Mouse (Mus musculus): ENCODE data around the gene Rab17.

DNA sequence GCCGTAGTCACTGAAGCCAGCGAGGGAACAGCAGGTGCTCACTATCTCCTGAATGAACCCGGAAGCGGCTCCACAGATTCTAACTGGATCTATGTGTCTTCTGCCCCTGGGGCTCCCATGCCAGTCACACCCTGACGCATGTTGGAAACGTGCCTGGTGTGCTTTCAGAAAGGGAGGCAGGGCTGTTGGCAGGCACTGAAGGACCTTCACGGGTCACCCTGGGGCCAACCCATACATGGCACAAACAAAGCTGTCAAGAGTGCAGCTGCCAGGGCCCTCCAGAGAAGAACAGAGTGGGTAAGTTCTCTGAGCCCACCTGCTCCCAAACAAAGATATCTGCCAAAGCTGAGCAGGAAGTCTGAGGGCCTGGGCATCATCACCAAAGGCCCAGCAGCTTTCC lies 1.9 kb downstream of the Rab17 start:
- TF ChIP-seq POLR2A (IDR thresholded peaks at IDR 0.05; ENCODE audit: low read depth, low read length) = no peak
- TF ChIP-seq CTCF (IDR thresholded peaks at IDR 0.05; ENCODE audit: borderline replicate concordance, insufficient read depth, low read length) = no peak
